Mouse (Mus musculus) lung, embryonic 15.5 days (tissue): ENCODE data around the gene Pcbp1. TPM values are rescaled to one million over a fixed set of nuclear protein-coding genes. Genes with fewer than 3 reads are reported as not detected.
"Not testable (repeated sequence)": the region's sequence is repeated elsewhere in the genome, so short reads cannot be mapped to it uniquely, and the experiment has no call there.

Source experiments
- ATAC-seq: fragments of 200-750 bp; cut with Nextera tagmentation; 2 replicates; pipeline ENCODE4 v1.8.0; 2017; ENCODE audit warnings: moderate number of reproducible peaks, borderline replicate concordance; ENCODE audit not compliant: low FRiP score, low TSS enrichment; ENCODE audit errors: extremely low read depth
- H3K27ac ChIP-seq: fragments of 300-500 bp; sonication (generic); 2 replicates; pipeline ENCODE4 v1.5.1; 2015; ENCODE audit warnings: moderate library complexity, mild to moderate bottlenecking, inconsistent platforms
- H3K27me3 ChIP-seq: fragments of 300-500 bp; sonication (generic); 2 replicates; pipeline ENCODE4 v1.6.1; 2015; ENCODE audit warnings: inconsistent platforms
- H3K36me3 ChIP-seq: fragments of 300-500 bp; sonication (generic); 2 replicates; pipeline ENCODE4 v1.6.1; 2015; ENCODE audit warnings: inconsistent platforms
- H3K4me1 ChIP-seq: fragments of 300-500 bp; sonication (generic); 2 replicates; pipeline ENCODE4 v1.6.1; 2015; ENCODE audit warnings: inconsistent platforms
- H3K4me2 ChIP-seq: fragments of 300-500 bp; sonication (generic); 2 replicates; pipeline ENCODE4 v1.6.1; 2015; ENCODE audit warnings: inconsistent platforms, mild to moderate bottlenecking, moderate library complexity
- H3K4me3 ChIP-seq: fragments of 300-500 bp; sonication (generic); 2 replicates; pipeline ENCODE4 v1.5.1; 2015; ENCODE audit warnings: mild to moderate bottlenecking, inconsistent platforms
- H3K9ac ChIP-seq: fragments of 300-500 bp; sonication (generic); 2 replicates; pipeline ENCODE4 v1.6.1; 2015; ENCODE audit warnings: inconsistent platforms
- H3K9me3 ChIP-seq: fragments of 300-500 bp; sonication (generic); 2 replicates; pipeline ENCODE4 v1.6.1; 2016; ENCODE audit warnings: inconsistent platforms
- WGBS: fragments of 180-500 bp; shearing (Covaris S2); methylation state at CpG from one replicate; pipeline ENCODE4 v1.1.7; 2015; 5-methylcytosine and 5-hydroxymethylcytosine counted together
- polyA plus RNA-seq: library from polyadenylated mRNA; unstranded; fragments of >200 nt; fragmentation: Nextera tagmentation; extraction: Ambion mirVana; gene quantifications from 2 replicates; pipeline ENCODE4 v1.2.1, GENCODE M21; 2015

The Pcbp1 gene
- polyA plus RNA-seq, 1 experiment from 2014 or later, result 554 TPM

DNA sequence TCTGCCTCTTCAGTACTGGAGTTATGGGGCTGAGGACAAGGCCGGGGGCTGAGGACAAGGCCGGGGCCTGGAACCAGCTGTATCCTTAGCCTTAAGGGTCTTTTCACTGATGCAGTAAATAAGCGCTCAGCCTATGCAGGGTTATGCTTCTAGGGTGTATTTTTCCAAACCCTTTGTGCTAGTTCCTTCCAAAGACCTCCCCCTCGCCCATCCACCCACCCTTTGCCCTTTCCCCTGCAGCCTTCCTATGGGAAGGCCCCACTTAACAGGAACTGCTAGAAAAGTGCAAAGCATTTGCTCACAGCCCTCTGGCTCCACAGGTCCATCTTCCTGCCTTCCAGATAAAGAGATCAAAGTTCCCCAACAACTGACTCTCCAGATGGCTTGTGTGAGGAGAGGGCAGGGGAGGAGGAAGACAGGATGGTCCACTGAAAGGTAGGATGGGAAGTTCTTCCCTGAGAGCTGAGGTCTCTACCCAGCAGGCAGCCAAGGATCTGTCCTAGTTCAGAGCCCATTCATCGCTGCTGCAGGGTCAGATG, 26.5 kb downstream of the Pcbp1 start:
- H3K4me2 ChIP-seq, result no peak overlapping the region
- WGBS, result 66% methylated on average over 5 of the region's 5 CpGs
- H3K4me3 ChIP-seq, result no peak overlapping the region
- H3K27ac ChIP-seq, result no peak overlapping the region
- peaks cover 16% of the 10 kb centered on the region; the same call in 1 of the 2 replicates for H3K4me1 ChIP-seq
- ATAC-seq, result no peak
- no peaks in the 10 kb centered on the region for H3K9me3 ChIP-seq
- no peaks in the 10 kb centered on the region for H3K36me3 ChIP-seq
- no peaks in the 10 kb centered on the region for H3K27me3 ChIP-seq
- H3K9ac ChIP-seq, result no peak overlapping the region

DNA sequence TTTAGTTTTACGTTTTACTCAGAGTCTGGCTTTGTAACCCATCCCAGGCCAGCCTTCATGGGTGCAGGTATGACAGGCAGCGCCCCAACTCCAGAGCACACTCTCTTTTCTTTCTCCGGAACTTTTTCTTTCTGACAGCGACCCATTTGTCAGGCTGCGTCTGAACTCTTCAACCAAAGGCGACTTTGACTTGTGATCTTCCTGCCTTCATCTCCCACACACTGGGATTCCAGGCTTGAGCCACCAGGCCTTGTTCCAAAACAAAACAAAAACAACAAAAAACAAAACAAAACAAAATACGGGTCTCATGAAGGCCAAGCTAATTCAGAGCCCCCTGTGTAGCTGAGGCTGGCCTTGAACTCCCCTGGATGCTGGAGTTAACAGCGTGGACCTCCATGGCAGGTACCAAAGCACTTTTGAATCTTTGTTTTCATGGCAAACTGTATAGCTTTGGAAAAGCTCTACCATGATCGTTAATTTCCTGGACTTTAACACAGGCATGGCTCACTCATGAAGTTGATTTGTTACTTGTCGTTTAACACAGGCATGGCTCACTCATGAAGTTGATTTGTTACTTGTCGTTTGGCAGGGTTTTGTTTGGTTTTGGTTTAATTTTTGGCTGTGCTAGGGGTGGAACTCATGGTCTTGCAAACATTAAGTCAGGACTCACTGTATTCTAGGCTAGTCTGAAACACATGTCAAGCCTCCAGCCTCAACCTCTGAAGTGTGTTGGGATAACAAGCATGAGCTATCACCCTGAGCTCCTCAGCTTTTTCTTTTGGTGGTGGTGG, 28.0 kb downstream of the Pcbp1 start:
- Histone ChIP-seq H3K27me3 (no peaks in the 10 kb centered on the region), H3K36me3 (no peaks in the 10 kb centered on the region), H3K4me3 (peak overlapping the region; percentile 37), H3K4me1 (peaks cover 16% of the 10 kb centered on the region; the same call in 1 of the 2 replicates), H3K9ac (peak overlapping the region; percentile 48; the same call in 1 of the 2 replicates), H3K9me3 (no peaks in the 10 kb centered on the region), H3K27ac (peak overlapping the region; percentile 74), H3K4me2 (peak overlapping the region; percentile 53)
- no peak for ATAC-seq
- WGBS, result 47% methylated on average over 11 of the region's 11 CpGs

DNA sequence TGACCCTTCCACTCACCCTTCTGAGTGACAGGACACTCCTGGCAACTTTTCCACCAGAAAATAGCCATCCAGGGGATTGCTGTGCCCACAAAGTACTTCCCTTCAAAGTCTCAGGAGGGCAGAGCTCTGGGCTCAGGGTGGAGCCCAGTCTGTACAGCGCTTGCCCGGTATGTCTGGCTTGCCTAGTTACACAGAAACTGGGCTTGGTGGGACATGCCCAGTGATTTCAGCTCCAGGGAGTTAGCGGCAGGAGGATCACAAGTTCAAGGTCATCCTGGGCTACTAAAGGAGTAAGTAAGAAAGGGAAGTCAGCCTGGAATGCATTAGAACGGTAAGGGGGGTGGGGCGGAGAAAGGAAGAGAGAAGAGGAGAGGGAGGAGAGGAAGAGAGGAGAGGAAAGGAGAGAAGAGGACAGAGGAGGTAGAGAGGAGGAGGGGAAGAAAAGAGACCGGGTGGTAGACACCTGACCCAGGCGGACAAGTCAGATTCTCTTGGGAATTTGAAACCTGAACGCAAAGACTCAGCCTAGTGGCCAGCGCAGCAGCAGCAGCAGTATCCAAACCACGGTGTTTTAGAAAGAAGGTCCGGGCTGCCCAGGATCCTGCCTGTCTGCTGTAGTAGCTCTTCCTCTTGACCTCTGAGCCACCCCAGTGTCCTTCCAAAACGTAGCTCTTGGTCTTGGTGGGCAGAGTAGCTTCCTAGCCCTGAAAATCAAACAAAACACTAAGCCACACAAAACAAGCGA, 28.9 kb downstream of the Pcbp1 start:
- peak overlapping the region; percentile 53 for H3K4me2 ChIP-seq
- H3K27ac ChIP-seq, result peak overlapping the region; percentile 74
- no peaks in the 10 kb centered on the region for H3K9me3 ChIP-seq
- WGBS, result 11% methylated on average over 13 of the region's 13 CpGs
- H3K27me3 ChIP-seq, result no peaks in the 10 kb centered on the region
- peak overlapping the region; percentile 48 for H3K9ac ChIP-seq
- H3K36me3 ChIP-seq, result no peaks in the 10 kb centered on the region
- H3K4me1 ChIP-seq, result peaks cover 16% of the 10 kb centered on the region; the same call in 1 of the 2 replicates
- peak; percentile 64 for ATAC-seq
- H3K4me3 ChIP-seq, result peak overlapping the region; percentile 37

DNA sequence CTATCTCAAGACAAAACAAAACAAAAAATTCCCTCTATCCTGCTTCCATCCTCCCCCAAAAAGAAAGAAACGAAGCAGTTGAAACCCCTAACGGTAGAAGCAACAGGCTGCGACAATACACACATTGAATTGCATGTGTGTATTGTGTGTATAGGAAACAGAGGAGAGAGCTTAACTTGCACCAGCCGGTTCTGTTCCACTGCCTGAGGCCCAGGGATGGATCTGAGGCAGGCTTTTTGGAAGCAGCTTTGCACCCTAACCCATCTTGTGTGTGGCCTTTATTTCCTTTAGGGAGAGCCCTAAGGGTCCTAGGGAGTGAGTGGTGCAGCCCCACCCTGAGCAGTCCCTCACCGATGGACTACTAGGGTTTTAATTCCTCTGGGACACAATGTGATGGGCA, 29.5 kb downstream of the Pcbp1 start:
- no peak overlapping the region for H3K9ac ChIP-seq
- no peaks in the 10 kb centered on the region for H3K27me3 ChIP-seq
- ATAC-seq, result no peak
- H3K27ac ChIP-seq, result peak overlapping the region; percentile 74
- 73% methylated on average over 5 of the region's 5 CpGs for WGBS
- H3K9me3 ChIP-seq, result no peaks in the 10 kb centered on the region
- H3K4me3 ChIP-seq, result 0 out of 2 replicates have a peak overlapping the region, but pooled peaks have one; percentile 37
- peak overlapping the region; percentile 53 for H3K4me2 ChIP-seq
- peaks cover 16% of the 10 kb centered on the region; the same call in 1 of the 2 replicates for H3K4me1 ChIP-seq
- no peaks in the 10 kb centered on the region for H3K36me3 ChIP-seq

DNA sequence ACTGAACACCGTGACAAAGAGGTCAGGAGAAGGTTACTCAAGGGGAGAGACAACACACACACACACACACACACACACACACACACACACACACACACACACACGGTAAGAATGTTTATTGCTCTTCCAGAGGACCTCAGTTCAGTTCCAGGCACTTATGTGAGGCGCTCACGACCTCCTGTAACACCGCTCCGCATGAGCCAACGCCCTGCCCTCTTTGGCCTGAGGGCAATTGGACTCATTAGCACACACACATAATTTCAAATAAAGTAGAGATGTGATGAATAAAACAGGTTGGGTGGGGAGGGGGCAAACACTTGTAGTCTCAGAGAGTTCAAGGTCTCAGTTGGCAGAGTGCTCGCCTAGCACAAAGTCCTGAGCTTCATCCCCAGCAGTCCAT, 30.0 kb downstream of the Pcbp1 start:
- Histone ChIP-seq H3K4me1 (peaks cover 16% of the 10 kb centered on the region; the same call in 1 of the 2 replicates), H3K4me2 (no peak overlapping the region), H3K9ac (no peak overlapping the region), H3K9me3 (no peaks in the 10 kb centered on the region), H3K27ac (no peak overlapping the region), H3K4me3 (no peak overlapping the region), H3K36me3 (no peaks in the 10 kb centered on the region), H3K27me3 (no peaks in the 10 kb centered on the region)
- 76% methylated on average over 8 of the region's 8 CpGs for WGBS
- no peak for ATAC-seq

DNA sequence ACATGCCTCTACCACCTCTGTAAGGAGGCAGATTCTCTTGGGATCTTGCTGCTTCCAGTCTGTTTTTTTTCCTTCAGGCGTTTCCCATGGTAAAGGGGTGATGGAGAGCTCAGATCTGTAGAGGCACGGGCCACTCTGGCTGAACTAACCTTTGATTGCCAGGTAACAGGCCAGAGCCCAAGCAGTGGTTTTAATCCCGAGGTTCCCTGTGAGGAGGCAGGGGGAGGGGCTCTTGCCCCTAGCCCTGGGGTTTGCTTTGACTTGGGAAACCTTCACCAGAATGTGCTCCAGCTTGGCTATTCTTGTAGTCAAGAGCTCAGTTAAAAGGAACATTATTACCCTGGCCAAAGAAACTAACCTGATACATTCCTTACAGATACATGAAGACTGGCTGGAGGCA, 30.5 kb downstream of the Pcbp1 start:
- no peak for ATAC-seq
- WGBS, result 56% methylated on average over 3 of the region's 3 CpGs
- Histone ChIP-seq H3K4me2 (no peak overlapping the region), H3K9ac (no peak overlapping the region), H3K4me1 (peaks cover 16% of the 10 kb centered on the region; the same call in 1 of the 2 replicates), H3K27ac (no peak overlapping the region), H3K36me3 (no peaks in the 10 kb centered on the region), H3K27me3 (no peaks in the 10 kb centered on the region), H3K9me3 (no peaks in the 10 kb centered on the region), H3K4me3 (no peak overlapping the region)

DNA sequence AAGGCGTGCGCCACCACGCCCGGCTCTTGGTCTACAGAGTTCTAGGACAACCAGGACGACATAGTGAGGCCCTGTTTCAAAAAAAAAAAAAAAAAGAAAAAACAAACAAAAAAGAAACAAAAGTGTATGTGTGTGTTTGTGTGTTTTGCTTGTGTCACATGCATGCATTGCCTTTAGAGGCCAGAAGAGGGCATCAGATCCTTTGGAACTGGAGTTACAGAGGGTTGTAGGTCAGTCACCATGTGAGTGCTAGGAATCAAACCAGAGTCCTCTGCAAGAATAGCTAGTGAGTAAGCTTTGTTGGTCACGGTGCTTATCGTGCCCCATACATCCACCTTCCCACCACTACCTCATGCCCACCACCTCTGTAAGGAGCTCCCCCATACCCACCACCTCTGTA, 31.4 kb downstream of the Pcbp1 start:
- 92% methylated on average over 7 of the region's 7 CpGs for WGBS
- Histone ChIP-seq H3K4me2 (no peak overlapping the region), H3K27me3 (no peaks in the 10 kb centered on the region), H3K9ac (no peak overlapping the region), H3K4me1 (peaks cover 16% of the 10 kb centered on the region; the same call in 1 of the 2 replicates), H3K27ac (no peak overlapping the region), H3K4me3 (no peak overlapping the region), H3K9me3 (no peaks in the 10 kb centered on the region), H3K36me3 (no peaks in the 10 kb centered on the region)
- ATAC-seq, result no peak

DNA sequence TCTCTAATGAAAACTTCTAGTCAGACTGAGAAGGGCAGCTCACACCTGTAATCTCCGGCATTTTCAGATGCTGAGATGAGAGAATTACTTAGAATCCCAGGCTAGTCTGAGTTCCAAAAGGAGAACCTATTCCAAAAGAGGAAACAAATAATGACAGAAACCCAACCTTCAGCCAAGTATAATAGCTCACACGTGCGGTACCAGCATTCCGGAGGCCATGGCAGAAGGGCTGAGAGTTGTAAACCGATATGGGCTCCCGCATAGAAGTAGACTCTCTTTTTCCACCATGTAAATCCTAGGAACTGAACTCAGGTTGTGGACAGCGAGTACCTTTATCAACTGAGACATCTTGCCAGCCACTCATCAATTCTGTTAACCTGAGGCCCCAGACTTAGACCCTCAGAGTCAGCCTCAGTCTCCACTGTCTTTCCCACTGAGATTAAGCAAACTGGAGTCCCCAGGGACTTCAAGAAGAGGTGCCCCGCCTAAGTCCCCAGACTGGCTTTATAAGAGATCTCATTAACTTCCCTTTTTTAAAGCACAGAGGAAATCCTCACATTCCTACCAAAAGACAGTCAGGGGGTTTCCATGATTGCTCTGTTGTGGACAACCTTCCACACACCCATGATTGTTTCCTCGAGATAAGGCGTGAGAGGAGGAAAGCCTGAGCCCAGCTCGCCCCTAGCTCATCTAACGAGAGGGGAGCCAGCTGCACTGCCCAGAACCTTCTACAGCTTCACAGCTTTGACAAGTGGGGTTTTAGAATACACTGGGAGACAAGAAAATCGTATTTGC, 32.5 kb downstream of the Pcbp1 start:
- no peak overlapping the region for H3K9ac ChIP-seq
- no peaks in the 10 kb centered on the region for H3K36me3 ChIP-seq
- peaks cover 16% of the 10 kb centered on the region; the same call in 1 of the 2 replicates for H3K4me1 ChIP-seq
- H3K27ac ChIP-seq, result no peak overlapping the region
- 54% methylated on average over 13 of the region's 13 CpGs for WGBS
- H3K4me2 ChIP-seq, result no peak overlapping the region
- ATAC-seq, result no peak
- no peak overlapping the region for H3K4me3 ChIP-seq
- no peaks in the 10 kb centered on the region for H3K9me3 ChIP-seq
- no peaks in the 10 kb centered on the region for H3K27me3 ChIP-seq

DNA sequence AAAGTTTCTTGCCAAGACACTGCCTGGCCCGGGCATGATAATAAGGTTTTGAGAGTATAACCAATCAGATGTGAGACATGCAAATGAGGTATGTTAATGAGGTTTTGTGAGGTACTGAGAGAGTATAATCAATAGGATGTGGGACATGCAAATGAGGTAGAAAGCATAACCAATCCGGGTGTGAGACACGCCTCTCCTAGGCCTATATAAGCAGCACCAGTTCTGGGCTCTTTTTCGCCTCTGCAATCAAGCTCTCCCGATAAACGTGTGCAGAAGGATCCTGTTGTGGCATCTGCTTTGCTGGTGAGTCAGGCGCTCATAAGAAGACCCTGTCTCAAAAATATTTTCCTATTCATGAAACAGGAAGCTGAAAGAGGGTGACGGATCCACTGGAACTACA, 35.7 kb downstream of the Pcbp1 start:
- not testable (repeated sequence) for H3K4me3 ChIP-seq, H3K27me3 ChIP-seq, H3K4me2 ChIP-seq, H3K9me3 ChIP-seq, H3K27ac ChIP-seq, ATAC-seq, H3K9ac ChIP-seq, H3K36me3 ChIP-seq
- 91% methylated on average over 8 of the region's 8 CpGs for WGBS
- H3K4me1 ChIP-seq, result peaks cover 22% of the 10 kb centered on the region

DNA sequence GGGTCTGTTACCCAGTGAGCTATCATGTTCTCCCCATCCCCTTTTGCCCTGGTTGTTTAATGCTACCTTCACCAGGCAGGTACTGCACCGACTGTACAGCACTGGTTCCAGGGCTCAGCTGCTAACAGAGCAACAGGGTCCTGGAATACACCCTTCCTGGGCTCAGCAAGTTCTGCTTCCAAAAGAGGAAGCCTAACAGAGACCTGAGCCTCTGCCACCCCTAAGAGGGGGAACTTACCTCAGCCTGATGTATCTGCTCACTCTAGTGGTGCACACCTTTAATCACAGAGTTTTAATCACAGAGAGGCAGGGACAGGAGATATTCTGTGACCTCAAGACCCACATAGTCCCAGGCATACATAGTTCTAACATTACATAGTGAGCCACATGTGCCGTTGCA, 36.2 kb downstream of the Pcbp1 start:
- no peaks in the 10 kb centered on the region for H3K9me3 ChIP-seq
- 94% methylated on average over 2 of the region's 2 CpGs for WGBS
- no peaks in the 10 kb centered on the region for H3K27me3 ChIP-seq
- H3K36me3 ChIP-seq, result no peaks in the 10 kb centered on the region
- no peak overlapping the region for H3K4me3 ChIP-seq
- H3K27ac ChIP-seq, result no peak overlapping the region
- no peak for ATAC-seq
- H3K4me1 ChIP-seq, result peaks cover 22% of the 10 kb centered on the region
- H3K9ac ChIP-seq, result no peak overlapping the region
- no peak overlapping the region for H3K4me2 ChIP-seq

DNA sequence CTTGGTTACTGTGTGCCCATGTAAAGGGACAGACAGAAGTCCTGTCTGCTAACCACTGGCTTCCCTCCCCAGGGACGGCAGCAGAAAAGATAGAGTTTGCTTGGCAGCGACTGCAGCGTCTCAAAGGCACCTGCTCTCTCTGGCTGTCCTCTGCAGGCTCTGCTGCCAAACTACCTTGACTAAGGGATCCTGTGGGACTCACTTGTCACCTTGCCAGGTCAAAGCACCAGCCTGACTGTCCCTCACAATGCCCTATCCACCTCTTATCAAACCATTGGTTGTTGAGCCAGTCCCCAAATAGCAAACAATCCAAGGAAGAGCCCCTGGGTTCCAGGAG, 38.0 kb downstream of the Pcbp1 start:
- no peaks in the 10 kb centered on the region for H3K27me3 ChIP-seq
- peaks cover 22% of the 10 kb centered on the region for H3K4me1 ChIP-seq
- 43% methylated on average over 3 of the region's 3 CpGs for WGBS
- ATAC-seq, result no peak
- H3K27ac ChIP-seq, result peak overlapping the region; percentile 99
- no peaks in the 10 kb centered on the region for H3K36me3 ChIP-seq
- H3K9ac ChIP-seq, result peak overlapping the region; percentile 41
- H3K4me3 ChIP-seq, result no peak overlapping the region
- H3K4me2 ChIP-seq, result peak overlapping the region; percentile 45
- no peaks in the 10 kb centered on the region for H3K9me3 ChIP-seq
